Mouse (Mus musculus) MEL (cell line): ENCODE data around the gene Kif23. TPM values are rescaled to one million over a fixed set of nuclear protein-coding genes. Genes with fewer than 3 reads are reported as not detected.
A peak's percentile ranks its signal among the peaks of the same experiment; 100 is the strongest.

Experiments used
- DNase-seq: peaks from one replicate; pipeline ENCODE4 v3.0.0; 2011; ENCODE audit warnings: low read depth, low spot score
- H3K27ac ChIP-seq: 2 replicates; pipeline ENCODE4 v1.5.1; 2012; ENCODE audit warnings: low read depth, mild to moderate bottlenecking, control low read depth, low read length, moderate library complexity; ENCODE audit not compliant: control insufficient read depth
- H3K27me3 ChIP-seq, 2 experiments: fragments of 150-350 bp in 1 of 2; sonication (generic) in 1 of 2; 2 replicates each; pipeline ENCODE4 v1.6.1; 2012; ENCODE audit warnings: low read length in 2 of 2, mild to moderate bottlenecking in 2 of 2, improper control_type of control experiment in 1 of 2, moderate library complexity in 1 of 2; ENCODE audit not compliant: insufficient read depth in 2 of 2, control insufficient read depth in 1 of 2
- H3K36me3 ChIP-seq, 2 experiments: 2 replicates each; pipeline ENCODE4 v1.6.1; 2012 to 2014; ENCODE audit warnings: low read length in 2 of 2, improper control_type of control experiment in 1 of 2, inconsistent platforms in 1 of 2, mild to moderate bottlenecking in 1 of 2; ENCODE audit not compliant: insufficient read depth in 2 of 2, control insufficient read depth in 1 of 2
- H3K4me1 ChIP-seq, 2 experiments: fragments of 150-350 bp in 1 of 2; sonication (generic) in 1 of 2; 2 replicates each; pipeline ENCODE4 v1.6.1; 2012; ENCODE audit warnings: low read length in 2 of 2, improper control_type of control experiment in 1 of 2, mild to moderate bottlenecking in 1 of 2; ENCODE audit not compliant: insufficient read depth in 2 of 2, control insufficient read depth in 1 of 2
- H3K4me3 ChIP-seq, 2 experiments: fragments of 150-350 bp in 1 of 2; sonication (generic) in 1 of 2; 2 replicates each; pipeline ENCODE4 v1.5.1; 2012; ENCODE audit warnings: low read depth in 2 of 2, low read length in 2 of 2, mild to moderate bottlenecking in 2 of 2, moderate library complexity in 2 of 2, control low read depth in 1 of 2, improper control_type of control experiment in 1 of 2; ENCODE audit not compliant: control insufficient read depth in 1 of 2, insufficient read depth in 1 of 2
- H3K79me2 ChIP-seq: 2 replicates; pipeline ENCODE4 v1.6.1; 2012; ENCODE audit warnings: mild to moderate bottlenecking, low read length, moderate library complexity; ENCODE audit not compliant: control insufficient read depth, poor library complexity, insufficient read depth
- H3K9ac ChIP-seq: 2 replicates; pipeline ENCODE4 v1.6.1; 2012; ENCODE audit warnings: low read depth, mild to moderate bottlenecking, control low read depth, low read length, moderate library complexity; ENCODE audit not compliant: control insufficient read depth, poor library complexity, severe bottlenecking
- H3K9me3 ChIP-seq: fragments of 150-350 bp; sonication (generic); replicated peaks from 2 replicates; pipeline ENCODE4 v1.6.1; 2012; ENCODE audit warnings: mild to moderate bottlenecking, low read length, improper control_type of control experiment, moderate library complexity; ENCODE audit not compliant: insufficient read depth
- BHLHE40 ChIP-seq: IDR thresholded peaks from 2 replicates; pipeline ENCODE4 v1.6.1; 2012; ENCODE audit warnings: low read depth, mild to moderate bottlenecking, inconsistent platforms, low read length, improper control_type of control experiment, borderline replicate concordance
- CHD1 ChIP-seq: IDR thresholded peaks from 2 replicates; pipeline ENCODE4 v1.6.1; 2012; ENCODE audit warnings: low read depth, mild to moderate bottlenecking, inconsistent platforms, low read length, improper control_type of control experiment
- CHD2 ChIP-seq: IDR thresholded peaks from 2 replicates; pipeline ENCODE4 v1.6.1; 2011; ENCODE audit warnings: low read length, improper control_type of control experiment
- CTCF ChIP-seq, 3 experiments: IDR thresholded peaks in 2 of 3; conservative IDR thresholded peaks in 1 of 3; 2 replicates each; pipeline ENCODE4 v1.5.1; 2011 to 2012; ENCODE audit warnings: low read length in 3 of 3, low read depth in 2 of 3, mild to moderate bottlenecking in 2 of 3, improper control_type of control experiment in 1 of 3, inconsistent platforms in 1 of 3, mixed read lengths in 1 of 3, moderate library complexity in 1 of 3; ENCODE audit not compliant: control insufficient read depth in 1 of 3, insufficient read depth in 1 of 3, poor library complexity in 1 of 3, severe bottlenecking in 1 of 3
- ETS1 ChIP-seq: IDR thresholded peaks from 2 replicates; pipeline ENCODE4 v1.6.1; 2012; ENCODE audit warnings: low read depth, mild to moderate bottlenecking, inconsistent platforms, low read length, improper control_type of control experiment, moderate library complexity
- GABPA ChIP-seq: IDR thresholded peaks from 2 replicates; pipeline ENCODE4 v1.6.1; 2012; ENCODE audit warnings: low read depth, mild to moderate bottlenecking, inconsistent platforms, low read length, improper control_type of control experiment, moderate library complexity
- JUND ChIP-seq: IDR thresholded peaks from 2 replicates; pipeline ENCODE4 v1.6.1; 2011; ENCODE audit warnings: low read depth, mild to moderate bottlenecking, improper control_type of control experiment, low read length
- KAT2A ChIP-seq: conservative IDR thresholded peaks from 2 replicates; pipeline ENCODE4 v1.6.1; 2012; ENCODE audit warnings: low read depth, low read length, improper control_type of control experiment, inconsistent platforms
- MAFK ChIP-seq: IDR thresholded peaks from 2 replicates; pipeline ENCODE4 v1.6.1; 2011; ENCODE audit warnings: low read depth, mild to moderate bottlenecking, low read length, improper control_type of control experiment, borderline replicate concordance
- MAX ChIP-seq: IDR thresholded peaks from 2 replicates; pipeline ENCODE4 v1.6.1; 2011; ENCODE audit warnings: low read length, improper control_type of control experiment
- MAZ ChIP-seq: IDR thresholded peaks from 2 replicates; pipeline ENCODE4 v1.6.1; 2012; ENCODE audit warnings: low read depth, mild to moderate bottlenecking, inconsistent platforms, low read length, improper control_type of control experiment
- MXI1 ChIP-seq: IDR thresholded peaks from 2 replicates; pipeline ENCODE4 v1.6.1; 2011; ENCODE audit warnings: mild to moderate bottlenecking, low read depth, low read length, improper control_type of control experiment
- MYB ChIP-seq: IDR thresholded peaks from 2 replicates; pipeline ENCODE4 v1.6.1; 2011; ENCODE audit warnings: mild to moderate bottlenecking, low read depth, low read length, improper control_type of control experiment
- MYC ChIP-seq: IDR thresholded peaks from 2 replicates; pipeline ENCODE4 v1.6.1; 2011; ENCODE audit warnings: low read depth, mild to moderate bottlenecking, low read length, improper control_type of control experiment, moderate library complexity
- NELFE ChIP-seq: IDR thresholded peaks from 2 replicates; pipeline ENCODE4 v1.6.1; 2011; ENCODE audit warnings: low read depth, low read length, improper control_type of control experiment
- NRF1 ChIP-seq: IDR thresholded peaks from 2 replicates; pipeline ENCODE4 v1.6.1; 2014; ENCODE audit warnings: low read depth, mild to moderate bottlenecking, inconsistent platforms, low read length, improper control_type of control experiment, moderate library complexity; ENCODE audit not compliant: poor library complexity, insufficient read depth, severe bottlenecking
- POLR2A ChIP-seq, 2 experiments: IDR thresholded peaks; 2 replicates each; pipeline ENCODE4 v1.6.1; 2011 to 2012; ENCODE audit warnings: low read length in 2 of 2, mild to moderate bottlenecking in 2 of 2, control low read depth in 1 of 2, improper control_type of control experiment in 1 of 2, low read depth in 1 of 2, moderate library complexity in 1 of 2; ENCODE audit not compliant: control insufficient read depth in 1 of 2, insufficient read depth in 1 of 2, poor library complexity in 1 of 2
- RAD21 ChIP-seq: IDR thresholded peaks from 2 replicates; pipeline ENCODE4 v1.6.1; 2011; ENCODE audit warnings: mild to moderate bottlenecking, low read depth, low read length, improper control_type of control experiment
- RCOR1 ChIP-seq: IDR thresholded peaks from 2 replicates; pipeline ENCODE4 v1.6.1; 2012; ENCODE audit warnings: low read depth, mild to moderate bottlenecking, inconsistent platforms, low read length, improper control_type of control experiment
- SIN3A ChIP-seq: IDR thresholded peaks from 2 replicates; pipeline ENCODE4 v1.6.1; 2012; ENCODE audit warnings: low read length, improper control_type of control experiment, inconsistent platforms
- SMC3 ChIP-seq: IDR thresholded peaks from 2 replicates; pipeline ENCODE4 v1.6.1; 2011; ENCODE audit warnings: low read depth, low read length, improper control_type of control experiment
- TAL1 ChIP-seq: IDR thresholded peaks from 2 replicates; pipeline ENCODE4 v1.6.1; 2012; ENCODE audit warnings: mild to moderate bottlenecking, inconsistent platforms, low read length, moderate library complexity, mixed read lengths
- TBP ChIP-seq: IDR thresholded peaks from 2 replicates; pipeline ENCODE4 v1.8.0; 2011; ENCODE audit warnings: low read depth, low read length, improper control_type of control experiment
- TCF12 ChIP-seq: IDR thresholded peaks from 2 replicates; pipeline ENCODE4 v1.6.1; 2014; ENCODE audit warnings: low read depth, mild to moderate bottlenecking, inconsistent platforms, low read length, improper control_type of control experiment, moderate library complexity
- UBTF ChIP-seq: IDR thresholded peaks from 2 replicates; pipeline ENCODE4 v1.6.1; 2012; ENCODE audit warnings: low read depth, mild to moderate bottlenecking, inconsistent platforms, low read length, improper control_type of control experiment, moderate library complexity, borderline replicate concordance; ENCODE audit not compliant: insufficient read depth
- ZC3H11A ChIP-seq: IDR thresholded peaks from 2 replicates; pipeline ENCODE4 v1.6.1; 2012; ENCODE audit warnings: low read depth, mild to moderate bottlenecking, inconsistent platforms, low read length, improper control_type of control experiment
- polyA plus RNA-seq, 2 experiments: library from polyadenylated mRNA; stranded (reverse) in 1 of 2; unstranded in 1 of 2; fragments of >175 nt in 1 of 2; fragments of >200 nt in 1 of 2; gene quantifications; 2 replicates each; pipeline versions ENCODE4 v1.2.1 to v1.2.4; 2012; ENCODE audit warnings: low replicate concordance in 2 of 2, low read depth in 1 of 2; ENCODE audit not compliant: insufficient read length in 2 of 2, insufficient read depth in 1 of 2, missing spikeins in 1 of 2
- total RNA-seq: library from RNA; depleted of rRNA; stranded (reverse); fragments of 300-350 nt; gene quantifications from 2 replicates; pipeline ENCODE4 v1.2.3, GENCODE M21; 2012

The Kif23 gene
- total and polyA plus RNA-seq, 3 experiments = 37.5 to 100 TPM; not detected in 1

DNA sequence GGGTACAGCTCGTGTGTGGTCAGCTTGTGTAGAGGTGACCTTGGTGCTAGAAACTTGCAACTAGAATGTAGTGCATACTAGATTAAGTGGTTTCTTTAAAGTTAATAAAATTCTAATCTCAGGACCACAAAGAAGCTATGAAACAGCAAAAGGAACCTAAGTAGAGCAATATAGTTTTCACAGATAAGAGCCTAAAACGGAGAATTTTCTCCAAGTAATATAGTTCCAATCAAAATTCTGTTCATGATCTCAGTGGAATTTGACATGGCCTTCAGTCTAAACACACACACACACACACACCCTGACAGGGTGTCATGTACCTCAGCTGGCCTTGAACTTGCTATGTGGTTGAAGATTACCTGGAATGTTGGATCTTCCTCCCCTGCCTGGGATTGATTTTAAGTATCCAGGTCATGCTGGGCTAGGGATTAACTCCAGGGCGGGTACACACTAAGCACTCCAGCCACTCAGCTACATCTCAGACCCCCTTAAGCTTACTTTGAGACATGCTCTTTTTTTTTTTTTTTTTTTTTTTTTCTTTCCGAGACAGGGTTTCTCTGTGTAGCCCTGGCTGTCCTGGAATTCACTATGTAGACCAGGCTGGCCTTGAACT, 31.1 kb downstream of the Kif23 start (continued):
- TF ChIP-seq SIN3A (no peak; the same call in 1 of the 2 replicates), CHD1 (no peak), MAFK (no peak), CHD2 (no peak), TCF12 (peak; percentile 41; the same call in 1 of the 2 replicates), BHLHE40 (no peak), SMC3 (no peak), MYC (no peak), CTCF (IDR thresholded peaks at IDR 0.05 in 2 of 3, conservative IDR thresholded peaks at IDR 0.05 in 1 of 3; ENCODE audit: control insufficient read depth in 1 of 3, insufficient read depth in 1 of 3, low read depth in 2 of 3, low read length in 3 of 3, poor library complexity in 1 of 3, severe bottlenecking in 1 of 3) (no peak), RCOR1 (peak; percentile 38; the same call in 1 of the 2 replicates), TBP (no peak), MAZ (0 out of 2 replicates have a peak, but pooled peaks have one; percentile 15), ZC3H11A (no peak), MXI1 (no peak; the same call in 1 of the 2 replicates)

DNA sequence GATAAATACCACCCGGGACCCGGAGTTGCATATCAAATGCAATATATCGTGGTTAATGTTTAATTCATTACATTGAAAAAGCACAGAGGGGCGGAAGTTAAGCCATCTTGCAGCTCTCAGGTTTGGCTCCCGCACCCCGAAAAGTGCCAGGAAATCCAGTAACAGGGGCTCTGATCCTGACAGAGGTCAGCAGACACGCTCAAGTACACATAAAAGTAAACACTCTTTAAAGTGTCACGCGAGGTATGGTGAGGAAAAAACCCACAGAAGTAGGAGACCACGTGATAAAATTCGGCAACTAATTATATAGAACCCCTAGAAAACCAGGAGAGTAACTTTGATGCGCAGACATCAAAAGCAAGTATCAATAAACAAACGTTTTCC, 31.7 kb downstream of the Kif23 start:
- Histone ChIP-seq H3K79me2 (peaks cover 21% of the 10 kb centered on the region), H3K9ac (peak overlapping the region; percentile 74), H3K36me3 (peaks cover 8 to 52% of the 10 kb centered on the region in 2 experiments), H3K4me1 (peaks cover 22 to 45% of the 10 kb centered on the region in 2 experiments), H3K9me3 (no peaks in the 10 kb centered on the region), H3K27ac (peak overlapping the region; percentile 97), H3K4me3 (peak overlapping the region; percentile 48 to 53), H3K27me3 (no peaks in the 10 kb centered on the region)
- TF ChIP-seq JUND = 0 out of 2 replicates have a peak, but pooled peaks have one; percentile 7
- TF ChIP-seq MYB = no peak
- no peak for DNase-seq

DNA sequence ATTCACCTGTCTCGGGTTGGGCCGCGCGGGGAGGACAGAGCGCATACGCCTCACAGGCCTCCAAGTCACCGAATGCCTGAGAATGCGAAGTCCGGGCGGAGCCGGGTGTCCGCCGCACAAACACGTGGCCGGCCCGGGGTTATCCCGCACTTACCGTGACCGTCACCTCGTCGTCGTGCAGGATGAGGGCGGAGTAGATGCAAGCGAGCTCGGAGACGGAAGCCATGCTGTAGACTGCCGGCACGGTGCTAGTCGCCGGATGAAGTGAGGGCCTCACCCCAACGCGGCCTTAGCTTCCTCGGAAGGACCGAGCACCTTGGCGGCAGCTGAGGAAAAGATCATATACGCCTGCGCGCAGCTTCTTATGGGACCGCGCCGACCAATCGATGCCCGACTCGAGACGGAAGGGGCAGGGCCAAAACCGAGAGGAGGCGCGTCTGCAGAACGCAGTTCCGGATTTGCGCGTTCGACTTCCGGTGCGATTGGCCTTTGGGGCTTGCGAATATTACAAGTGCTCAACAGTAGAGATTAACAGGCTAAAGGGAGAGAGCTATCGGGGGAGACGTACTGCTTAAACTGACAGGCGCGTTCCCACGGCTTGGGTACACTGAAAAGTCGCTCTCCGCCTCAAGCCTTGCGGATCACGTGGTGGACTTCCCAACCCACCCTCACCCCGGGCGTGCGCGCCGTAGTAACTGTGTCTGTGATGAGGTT, 32.2 kb downstream of the Kif23 start, which contains the start of gene Rplp1:
Gene Rplp1, minus strand, starts transcription at position 340 of the 714 bp plus-strand sequence.
- Histone ChIP-seq H3K27ac (peak within 1 kb of the TSS; percentile 97), H3K36me3 (peaks cover 8 to 46% of the 10 kb centered on the region in 2 experiments)
- DNase-seq = peak; percentile 98
- no peak for TF ChIP-seq UBTF
- peak; percentile 68 for TF ChIP-seq NRF1
- peak; percentile 98 for TF ChIP-seq NELFE
- no peak for TF ChIP-seq CHD2
- TF ChIP-seq SMC3 = no peak
- no peak for TF ChIP-seq CTCF (IDR thresholded peaks at IDR 0.05 in 2 of 3, conservative IDR thresholded peaks at IDR 0.05 in 1 of 3; ENCODE audit: control insufficient read depth in 1 of 3, insufficient read depth in 1 of 3, low read depth in 2 of 3, low read length in 3 of 3, poor library complexity in 1 of 3, severe bottlenecking in 1 of 3)
- TF ChIP-seq POLR2A (IDR thresholded peaks at IDR 0.05; ENCODE audit: control insufficient read depth in 1 of 2, insufficient read depth in 1 of 2, low read depth in 1 of 2, low read length in 2 of 2, poor library complexity in 1 of 2) = peak; percentile 94 to 98
- no peak for TF ChIP-seq RAD21
- no peak for TF ChIP-seq ZC3H11A
- peak; percentile 93 for TF ChIP-seq MXI1
- TF ChIP-seq KAT2A = peak; percentile 74
- TF ChIP-seq ETS1 = peak; percentile 65; the same call in 1 of the 2 replicates
- TF ChIP-seq TAL1 = peak; percentile 28
- peak; percentile 92 for TF ChIP-seq MAX
- no peak for TF ChIP-seq GABPA

More for the DNA sequence above, 32.2 kb downstream of the Kif23 start, which contains the start of gene Rplp1:
- H3K9me3 ChIP-seq = no peaks in the 10 kb centered on the region
- H3K79me2 ChIP-seq = peaks cover 21% of the 10 kb centered on the region
- peaks cover 16 to 39% of the 10 kb centered on the region in 2 experiments for H3K4me1 ChIP-seq
- peak within 1 kb of the TSS; percentile 97 for H3K9ac ChIP-seq
- H3K27me3 ChIP-seq = no peaks in the 10 kb centered on the region
- H3K4me3 ChIP-seq = peak within 1 kb of the TSS; percentile 74 to 97
